Mouse (Mus musculus) CH12.LX (cell line): Measurements from ENCODE around the gene Cox15. TPM values are rescaled to one million over a fixed set of nuclear protein-coding genes. Genes with fewer than 3 reads are reported as not detected.
A peak's percentile ranks its signal among the peaks of the same experiment; 100 is the strongest.

Source experiments
- DNase-seq: peaks from one replicate; pipeline ENCODE4 v3.0.0-alpha.2; 2013; ENCODE audit errors: extremely low read depth
- H3K27ac ChIP-seq: 2 replicates; pipeline ENCODE4 v1.5.1; 2012; ENCODE audit warnings: low read depth, mild to moderate bottlenecking, control low read depth, moderate library complexity; ENCODE audit not compliant: insufficient read depth
- H3K27me3 ChIP-seq: replicated peaks from 2 replicates; pipeline ENCODE3; 2012; ENCODE audit warnings: inconsistent platforms
- H3K36me3 ChIP-seq, 2 experiments: replicated peaks in 1 of 2; 2 replicates each; pipeline versions ENCODE3 to v1.6.1; 2012; ENCODE audit warnings: inconsistent platforms in 1 of 2, low read length in 1 of 2, mild to moderate bottlenecking in 1 of 2, mixed read lengths in 1 of 2, moderate library complexity in 1 of 2; ENCODE audit not compliant: control insufficient read depth in 1 of 2, insufficient read depth in 1 of 2
- H3K4me1 ChIP-seq, 2 experiments: 2 replicates each; pipeline ENCODE4 v1.6.1; 2012; ENCODE audit warnings: inconsistent platforms in 1 of 2, moderate library complexity in 1 of 2; ENCODE audit not compliant: insufficient read depth in 2 of 2, control insufficient read depth in 1 of 2
- H3K4me2 ChIP-seq: 2 replicates; pipeline ENCODE4 v1.6.1; 2012; ENCODE audit warnings: low read depth, mild to moderate bottlenecking, control low read depth; ENCODE audit not compliant: poor library complexity, insufficient read depth, severe bottlenecking
- H3K4me3 ChIP-seq, 3 experiments: fragments of 150-350 bp in 1 of 3; sonication (generic) in 1 of 3; replicated peaks in 1 of 3; 2 replicates each; pipeline versions ENCODE3 to v1.5.1; 2011 to 2012; ENCODE audit warnings: low read depth in 2 of 3, low read length in 2 of 3, mild to moderate bottlenecking in 2 of 3, moderate library complexity in 2 of 3, control low read depth in 1 of 3, improper control_type of control experiment in 1 of 3, inconsistent platforms in 1 of 3, mixed read lengths in 1 of 3; ENCODE audit not compliant: poor library complexity in 1 of 3
- H3K79me2 ChIP-seq: replicated peaks from 2 replicates; pipeline ENCODE4 v1.6.1; 2012; ENCODE audit warnings: mild to moderate bottlenecking, moderate library complexity; ENCODE audit not compliant: control insufficient read depth, poor library complexity, insufficient read depth, severe bottlenecking; ENCODE audit errors: extremely low read depth
- H3K9ac ChIP-seq: 2 replicates; pipeline ENCODE4 v1.6.1; 2012; ENCODE audit warnings: low read depth, mild to moderate bottlenecking, control low read depth, moderate library complexity; ENCODE audit not compliant: insufficient read depth
- H3K9me3 ChIP-seq: replicated peaks from 2 replicates; pipeline ENCODE3; 2012; ENCODE audit warnings: low read length, inconsistent platforms, mixed read lengths
- BHLHE40 ChIP-seq: IDR thresholded peaks from 2 replicates; pipeline ENCODE4 v1.6.1; 2011; ENCODE audit warnings: mild to moderate bottlenecking, low read depth, low read length, improper control_type of control experiment
- CHD1 ChIP-seq: IDR thresholded peaks from 2 replicates; pipeline ENCODE4 v1.6.1; 2012; ENCODE audit warnings: low read depth, low read length, improper control_type of control experiment, inconsistent platforms
- CHD2 ChIP-seq: IDR thresholded peaks from 2 replicates; pipeline ENCODE4 v1.6.1; 2011; ENCODE audit warnings: low read length, improper control_type of control experiment
- CTCF ChIP-seq, 2 experiments: IDR thresholded peaks in 1 of 2; conservative IDR thresholded peaks in 1 of 2; 2 replicates each; pipeline ENCODE4 v1.5.1; 2011 to 2012; ENCODE audit warnings: low read depth in 2 of 2, low read length in 2 of 2, improper control_type of control experiment in 1 of 2, inconsistent platforms in 1 of 2, mild to moderate bottlenecking in 1 of 2, moderate library complexity in 1 of 2
- E2F4 ChIP-seq: IDR thresholded peaks from 2 replicates; pipeline ENCODE4 v1.6.1; 2011; ENCODE audit warnings: low read depth, low read length, improper control_type of control experiment; ENCODE audit not compliant: insufficient replicate concordance
- ELF1 ChIP-seq: IDR thresholded peaks from 2 replicates; pipeline ENCODE4 v1.6.1; 2014; ENCODE audit warnings: low read depth, mild to moderate bottlenecking, inconsistent platforms, low read length, improper control_type of control experiment
- EP300 ChIP-seq: IDR thresholded peaks from 2 replicates; pipeline ENCODE4 v1.6.1; 2011; ENCODE audit warnings: low read length, improper control_type of control experiment
- ETS1 ChIP-seq: conservative IDR thresholded peaks from 2 replicates; pipeline ENCODE4 v1.6.1; 2012; ENCODE audit warnings: low read depth, mild to moderate bottlenecking, inconsistent platforms, low read length, improper control_type of control experiment, moderate library complexity
- GABPA ChIP-seq: IDR thresholded peaks from 2 replicates; pipeline ENCODE4 v1.6.1; 2012; ENCODE audit warnings: low read depth, low read length, improper control_type of control experiment, inconsistent platforms; ENCODE audit not compliant: insufficient replicate concordance
- HCFC1 ChIP-seq: IDR thresholded peaks from 2 replicates; pipeline ENCODE4 v1.6.1; 2012; ENCODE audit warnings: low read depth, mild to moderate bottlenecking, inconsistent platforms, low read length, improper control_type of control experiment
- IRF4 ChIP-seq: IDR thresholded peaks from 2 replicates; pipeline ENCODE4 v1.6.1; 2014; ENCODE audit warnings: low read depth, mild to moderate bottlenecking, inconsistent platforms, low read length, improper control_type of control experiment
- JUN ChIP-seq: IDR thresholded peaks from 2 replicates; pipeline ENCODE4 v1.6.1; 2011; ENCODE audit warnings: low read depth, mild to moderate bottlenecking, low read length, improper control_type of control experiment, moderate library complexity; ENCODE audit not compliant: insufficient read depth
- JUND ChIP-seq: conservative IDR thresholded peaks from 2 replicates; pipeline ENCODE4 v1.6.1; 2011; ENCODE audit warnings: low read depth, low read length, improper control_type of control experiment
- KAT2A ChIP-seq: IDR thresholded peaks from 2 replicates; pipeline ENCODE4 v1.6.1; 2012; ENCODE audit warnings: low read length, improper control_type of control experiment, inconsistent platforms; ENCODE audit not compliant: insufficient replicate concordance
- MAFK ChIP-seq: IDR thresholded peaks from 2 replicates; pipeline ENCODE4 v1.6.1; 2011; ENCODE audit warnings: low read length, improper control_type of control experiment; ENCODE audit not compliant: insufficient replicate concordance
- MAX ChIP-seq: IDR thresholded peaks from 2 replicates; pipeline ENCODE4 v1.6.1; 2011; ENCODE audit warnings: low read length, improper control_type of control experiment
- MAZ ChIP-seq: IDR thresholded peaks from 2 replicates; pipeline ENCODE4 v1.6.1; 2012; ENCODE audit warnings: low read depth, mild to moderate bottlenecking, inconsistent platforms, low read length, improper control_type of control experiment, moderate library complexity
- MXI1 ChIP-seq: IDR thresholded peaks from 2 replicates; pipeline ENCODE4 v1.6.1; 2011; ENCODE audit warnings: mild to moderate bottlenecking, low read depth, low read length, improper control_type of control experiment
- MYC ChIP-seq: IDR thresholded peaks from 2 replicates; pipeline ENCODE4 v1.6.1; 2011; ENCODE audit warnings: low read depth, mild to moderate bottlenecking, improper control_type of control experiment, low read length
- NELFE ChIP-seq: IDR thresholded peaks from 2 replicates; pipeline ENCODE4 v1.6.1; 2011; ENCODE audit warnings: low read depth, low read length, improper control_type of control experiment
- POLR2A ChIP-seq: IDR thresholded peaks from 2 replicates; pipeline ENCODE4 v1.6.1; 2011; ENCODE audit warnings: low read depth, mild to moderate bottlenecking, improper control_type of control experiment, low read length
- POLR2AphosphoS2 ChIP-seq: IDR thresholded peaks from 2 replicates; pipeline ENCODE4 v1.6.1; 2011; ENCODE audit warnings: low read depth, low read length, improper control_type of control experiment
- RAD21 ChIP-seq: IDR thresholded peaks from 2 replicates; pipeline ENCODE4 v1.6.1; 2011; ENCODE audit warnings: low read depth, mild to moderate bottlenecking, low read length, improper control_type of control experiment, moderate library complexity
- SIN3A ChIP-seq: IDR thresholded peaks from 2 replicates; pipeline ENCODE4 v1.6.1; 2012; ENCODE audit warnings: low read length, improper control_type of control experiment, inconsistent platforms
- SMC3 ChIP-seq: IDR thresholded peaks from 2 replicates; pipeline ENCODE4 v1.6.1; 2011; ENCODE audit warnings: low read depth, low read length, improper control_type of control experiment
- TBP ChIP-seq: conservative IDR thresholded peaks from 2 replicates; pipeline ENCODE4 v1.6.1; 2011; ENCODE audit warnings: low read depth, low read length, improper control_type of control experiment
- TCF12 ChIP-seq: IDR thresholded peaks from 2 replicates; pipeline ENCODE4 v1.6.1; 2014; ENCODE audit warnings: low read depth, mild to moderate bottlenecking, inconsistent platforms, low read length, improper control_type of control experiment
- UBTF ChIP-seq: IDR thresholded peaks from 2 replicates; pipeline ENCODE4 v1.6.1; 2012; ENCODE audit warnings: low read depth, mild to moderate bottlenecking, inconsistent platforms, low read length, improper control_type of control experiment, moderate library complexity
- USF1 ChIP-seq: IDR thresholded peaks from 2 replicates; pipeline ENCODE4 v1.6.1; 2014; ENCODE audit warnings: low read depth, mild to moderate bottlenecking, inconsistent platforms, low read length, improper control_type of control experiment
- USF2 ChIP-seq: conservative IDR thresholded peaks from 2 replicates; pipeline ENCODE4 v1.6.1; 2011; ENCODE audit warnings: low read depth, low read length, improper control_type of control experiment
- ZKSCAN1 ChIP-seq: IDR thresholded peaks from 2 replicates; pipeline ENCODE4 v1.6.1; 2012; ENCODE audit warnings: low read depth, inconsistent platforms, low read length, improper control_type of control experiment, borderline replicate concordance
- ZMIZ1 ChIP-seq: IDR thresholded peaks from 2 replicates; pipeline ENCODE4 v1.6.1; 2012; ENCODE audit warnings: low read depth, mild to moderate bottlenecking, inconsistent platforms, low read length, improper control_type of control experiment
- ZNF384 ChIP-seq: IDR thresholded peaks from 2 replicates; pipeline ENCODE4 v1.6.1; 2012; ENCODE audit warnings: low read depth, low read length, improper control_type of control experiment, inconsistent platforms
- dilution Hi-C: fragments of 300-500 bp; cut with MboI; formaldehyde crosslinking; loops from 2 replicates; pipeline ENCODE4 v1.14.3; 2020; ENCODE audit warnings: low sequenced_read_pairs; ENCODE audit not compliant: extremely low pct_unique_long_range_greater_than_20kb, extremely low pct_ligation_motif_present
- in situ Hi-C: fragments of 300-500 bp; cut with MboI; formaldehyde crosslinking; loops from 3 replicates; pipeline ENCODE4 v1.14.3; 2019; ENCODE audit warnings: low sequenced_read_pairs, low pct_ligation_motif_present, low pct_unique_long_range_greater_than_20kb, mixed read lengths
- polyA plus RNA-seq: library from polyadenylated mRNA; unstranded; fragments of >175 nt; gene quantifications from 2 replicates; pipeline ENCODE4 v1.2.1, GENCODE M21; 2012; ENCODE audit warnings: low read depth; ENCODE audit not compliant: insufficient read length
- total RNA-seq, 2 experiments: library from RNA; depleted of rRNA; stranded (reverse); fragments of 300-350 nt in 1 of 2; fragments of >200 nt in 1 of 2; gene quantifications; 2 replicates each; pipeline ENCODE4 v1.2.3; 2012 to 2014

The Cox15 gene
- total and polyA plus RNA-seq, 3 experiments = 17.4 to 26.9 (median 18.1) TPM

GRCm38 (mm10) chr19:43762410-43762809, 9.6 kb upstream of the Cox15 start (continued):
- no peak for TF ChIP-seq RAD21
- no peak for TF ChIP-seq POLR2A
- TF ChIP-seq ZMIZ1 = no peak
- TF ChIP-seq ZNF384 = no peak
- TF ChIP-seq JUN = peak; percentile 64

- no peaks in the 10 kb centered on the region for H3K79me2 ChIP-seq
- no peaks in the 10 kb centered on the region for H3K9me3 ChIP-seq
- H3K4me3 ChIP-seq = no peak overlapping the region
- no peak overlapping the region for H3K27ac ChIP-seq
- dilution Hi-C loops (no loop called here), in situ Hi-C loops (loop anchor here (25.0 kb wide), 1 partner anchor 249 kb away; the partner anchor contains the start of gene Got1)
- no peak for DNase-seq
- peaks cover 3 to 19% of the 10 kb centered on the region in 2 experiments for H3K36me3 ChIP-seq
- no peaks in the 10 kb centered on the region for H3K27me3 ChIP-seq
- no peak overlapping the region for H3K4me2 ChIP-seq
- TF ChIP-seq ELF1 = no peak
- TF ChIP-seq MYC = no peak
- no peak for TF ChIP-seq NELFE
- no peak for TF ChIP-seq SIN3A
- TF ChIP-seq KAT2A = no peak
- no peak for TF ChIP-seq MAZ
- no peak for TF ChIP-seq HCFC1
- no peak for TF ChIP-seq IRF4
- TF ChIP-seq ZMIZ1 = no peak
- TF ChIP-seq TCF12 = no peak
- TF ChIP-seq ZNF384 = no peak
- TF ChIP-seq ZKSCAN1 = no peak
- peak; percentile 98 for TF ChIP-seq MAFK
- peak; percentile 42 for TF ChIP-seq ETS1
- TF ChIP-seq MXI1 = no peak
- 0 out of 2 replicates have a peak, but pooled peaks have one; percentile 16 for TF ChIP-seq SMC3
- no peak for TF ChIP-seq CHD2
- no peak; the same call in 1 of the 2 replicates for TF ChIP-seq EP300
- TF ChIP-seq GABPA = no peak
- TF ChIP-seq POLR2A = no peak
- no peak for TF ChIP-seq TBP
- no peak for TF ChIP-seq JUN
- no peak for TF ChIP-seq UBTF
- TF ChIP-seq RAD21 = peak; percentile 41
- TF ChIP-seq USF2 = no peak
- TF ChIP-seq JUND = no peak
- TF ChIP-seq MAX = no peak
- peak; percentile 12 to 51; a peak in 2 of 4 replicates for TF ChIP-seq CTCF (conservative IDR thresholded peaks at IDR 0.05 in 1 of 2, IDR thresholded peaks at IDR 0.05 in 1 of 2; ENCODE audit: low read depth in 2 of 2, low read length in 2 of 2)
- TF ChIP-seq E2F4 = no peak
- no peak for TF ChIP-seq CHD1
- peak; percentile 30; the same call in 1 of the 2 replicates for TF ChIP-seq BHLHE40
- TF ChIP-seq POLR2AphosphoS2 = no peak
- TF ChIP-seq USF1 = no peak
- TF ChIP-seq, all 38 proteins: peak for 6
- Histone ChIP-seq H3K9ac (no peak overlapping the region), H3K4me1 (peaks cover 4 to 28% of the 10 kb centered on the region in 2 experiments; a peak in 3 of 4 replicates)
Measured at GRCm38 (mm10) chr19:43761543-43762256, 8.9 kb upstream of the Cox15 start.
